8 mouse cellular contexts compared by ENCODE assay signal in the genomic region with DNA sequence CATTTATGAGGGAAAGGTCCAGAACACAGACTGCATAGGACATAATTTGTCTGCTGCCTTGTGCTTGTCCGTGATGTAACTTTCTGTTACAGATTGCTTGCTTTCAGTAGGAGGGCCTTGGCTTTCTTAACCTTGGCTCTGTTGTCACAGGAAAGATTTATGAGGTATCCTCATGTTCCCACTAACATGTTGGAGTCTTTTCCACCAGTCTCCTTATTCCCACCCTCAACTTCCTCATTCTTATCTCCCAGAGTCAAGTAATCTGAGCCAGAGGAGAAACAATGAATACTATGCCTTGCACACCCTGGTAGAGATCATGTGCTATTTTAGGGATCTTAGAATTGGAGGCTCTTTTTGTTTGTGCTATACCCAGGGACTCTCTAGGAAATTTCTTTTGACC. TPM values are rescaled to one million over a fixed set of nuclear protein-coding genes. Genes with fewer than 3 reads are reported as not detected.
DNase-seq lines count a peak whose midpoint lies in the region; ATAC-seq lines count a peak whose summit lies in the region.

No protein-coding gene starts in this region.

- peaks cover 43% of the 10 kb centered on the region for H3K4me1 ChIP-seq in hindbrain, embryonic 12.5 days
- H3K4me1 ChIP-seq in hindbrain, embryonic 10.5 days (replicated peaks): peaks cover 51% of the 10 kb centered on the region
- H3K4me1 ChIP-seq in intestine, embryonic 14.5 days (replicated peaks; ENCODE audit: control insufficient read depth, insufficient read depth, low read length): peaks cover 51% of the 10 kb centered on the region

- H3K9me3 ChIP-seq in hindbrain, embryonic 12.5 days (replicated peaks): no peaks in the 10 kb centered on the region
- no peaks in the 10 kb centered on the region for H3K9me3 ChIP-seq in hindbrain, embryonic 10.5 days
- no peaks in the 10 kb centered on the region for H3K9me3 ChIP-seq in intestine, embryonic 14.5 days (ENCODE audit: control insufficient read depth, low read length)

- no peaks in the 10 kb centered on the region for H3K27me3 ChIP-seq in hindbrain, embryonic 12.5 days
- no peaks in the 10 kb centered on the region for H3K27me3 ChIP-seq in hindbrain, embryonic 10.5 days (ENCODE audit: insufficient read depth, poor library complexity, severe bottlenecking)
- no peaks in the 10 kb centered on the region for H3K27me3 ChIP-seq in intestine, embryonic 14.5 days (replicated peaks; ENCODE audit: control insufficient read depth, insufficient read depth, low read length)

- 0 out of 2 replicates have a peak overlapping the region, but pooled peaks have one; percentile 40 for H3K27ac ChIP-seq in hindbrain, embryonic 12.5 days
- no peak overlapping the region for H3K27ac ChIP-seq in hindbrain, embryonic 10.5 days
- H3K27ac ChIP-seq in intestine, embryonic 14.5 days (ENCODE audit: low read depth): peak overlapping the region; percentile 85

- 64% methylated on average over 1 of the region's 1 CpGs for WGBS in hindbrain, embryonic 12.5 days
- 55% methylated on average over 1 of the region's 1 CpGs for WGBS in hindbrain, embryonic 10.5 days
- 20% methylated on average over 1 of the region's 1 CpGs for WGBS in intestine, embryonic 14.5 days

- intact Hi-C loops in gastrocnemius, postnatal 36 days (cut with DNase I): no loop called here

- no peak for DNase-seq in hindbrain, embryonic 10.5 days (ENCODE audit: low spot score)
- peak; percentile 47 for DNase-seq in embryo, embryonic 10.5 days (ENCODE audit: low spot score)
- DNase-seq in intestine, embryonic 14.5 days (ENCODE audit: low spot score): no peak
- DNase-seq in left cerebral cortex, adult 9 months (ENCODE audit: low spot score in 2 of 2): no peak
- no peak for DNase-seq in gastrocnemius, postnatal 36 days
- no peak for DNase-seq in thymus, adult 18-20 months

- no peak for ATAC-seq in hindbrain, embryonic 12.5 days (ENCODE audit: low FRiP score)
- peak; percentile 63 for ATAC-seq in intestine, embryonic 14.5 days (replicated peaks; ENCODE audit: low FRiP score, low TSS enrichment, low read depth)
- ATAC-seq in megakaryocyte progenitor cell, adult 5-6 weeks (replicated peaks; ENCODE audit: poor library complexity): peak; percentile 8

- H3K4me3 ChIP-seq in hindbrain, embryonic 12.5 days: no peak overlapping the region
- no peak overlapping the region for H3K4me3 ChIP-seq in hindbrain, embryonic 10.5 days
- no peak overlapping the region for H3K4me3 ChIP-seq in intestine, embryonic 14.5 days (ENCODE audit: low read depth, low read length)

- no peak overlapping the region for H3K4me2 ChIP-seq in hindbrain, embryonic 12.5 days (replicated peaks)
- 0 out of 2 replicates have a peak overlapping the region, but pooled peaks have one; percentile 11 for H3K4me2 ChIP-seq in intestine, embryonic 14.5 days (ENCODE audit: low read length)

- no peaks in the 10 kb centered on the region for H3K36me3 ChIP-seq in hindbrain, embryonic 12.5 days
- H3K36me3 ChIP-seq in hindbrain, embryonic 10.5 days: 0 out of 2 replicates have a peak, but pooled peaks cover 1% of the 10 kb centered on the region
- no peaks in the 10 kb centered on the region for H3K36me3 ChIP-seq in intestine, embryonic 14.5 days (ENCODE audit: control insufficient read depth, insufficient read depth, low read length)

- H3K9ac ChIP-seq in hindbrain, embryonic 12.5 days: no peak overlapping the region
- no peak overlapping the region for H3K9ac ChIP-seq in intestine, embryonic 14.5 days (ENCODE audit: low read length)

RNA-seq across cellular contexts. Expression of a gene that starts 32.9 kb away (rescaled TPM):
- 0.29 and 0.50 TPM in 2 replicates for polyA plus RNA-seq in hindbrain, embryonic 12.5 days (2016; fragmentation: Nextera tagmentation; extraction: Ambion mirVana)
- polyA plus RNA-seq in hindbrain, embryonic 10.5 days (2016; fragmentation: Nextera tagmentation; extraction: Ambion mirVana): 0.24 and 0.26 TPM in 2 replicates
- 1.2 TPM in 2 replicates for polyA plus RNA-seq in intestine, embryonic 14.5 days (2014; fragmentation: Nextera tagmentation; extraction: Ambion mirVana)
- total RNA-seq in megakaryocyte progenitor cell, adult 5-6 weeks (2015): 0.10 and 0.15 TPM in 2 replicates
- 0.14 TPM in 1 of 2 replicates, not detected in the other for total RNA-seq in megakaryocyte progenitor cell, adult 5-6 weeks (2017)
- total RNA-seq in gastrocnemius, postnatal 36 days (2021): 10 to 100 TPM; 32.4 to 34.9 TPM

RNA-seq across cellular contexts. Expression of a gene that starts 45.9 kb away (rescaled TPM):
- 24.8 and 26.2 TPM in 2 replicates for polyA plus RNA-seq in hindbrain, embryonic 12.5 days (2016; fragmentation: Nextera tagmentation; extraction: Ambion mirVana)
- 20.2 and 23.8 TPM in 2 replicates for polyA plus RNA-seq in hindbrain, embryonic 10.5 days (2016; fragmentation: Nextera tagmentation; extraction: Ambion mirVana)
- polyA plus RNA-seq in intestine, embryonic 14.5 days (2014; fragmentation: Nextera tagmentation; extraction: Ambion mirVana): 20.5 and 24.2 TPM in 2 replicates
- total RNA-seq in megakaryocyte progenitor cell, adult 5-6 weeks (2015): 14.7 and 16.9 TPM in 2 replicates
- total RNA-seq in megakaryocyte progenitor cell, adult 5-6 weeks (2017): 11.2 and 19.2 TPM in 2 replicates
- 1 to 10 TPM; 6.8 to 9.2 TPM for total RNA-seq in gastrocnemius, postnatal 36 days (2021)
